20 mouse cellular contexts compared by ENCODE assay signal in the genomic region with DNA sequence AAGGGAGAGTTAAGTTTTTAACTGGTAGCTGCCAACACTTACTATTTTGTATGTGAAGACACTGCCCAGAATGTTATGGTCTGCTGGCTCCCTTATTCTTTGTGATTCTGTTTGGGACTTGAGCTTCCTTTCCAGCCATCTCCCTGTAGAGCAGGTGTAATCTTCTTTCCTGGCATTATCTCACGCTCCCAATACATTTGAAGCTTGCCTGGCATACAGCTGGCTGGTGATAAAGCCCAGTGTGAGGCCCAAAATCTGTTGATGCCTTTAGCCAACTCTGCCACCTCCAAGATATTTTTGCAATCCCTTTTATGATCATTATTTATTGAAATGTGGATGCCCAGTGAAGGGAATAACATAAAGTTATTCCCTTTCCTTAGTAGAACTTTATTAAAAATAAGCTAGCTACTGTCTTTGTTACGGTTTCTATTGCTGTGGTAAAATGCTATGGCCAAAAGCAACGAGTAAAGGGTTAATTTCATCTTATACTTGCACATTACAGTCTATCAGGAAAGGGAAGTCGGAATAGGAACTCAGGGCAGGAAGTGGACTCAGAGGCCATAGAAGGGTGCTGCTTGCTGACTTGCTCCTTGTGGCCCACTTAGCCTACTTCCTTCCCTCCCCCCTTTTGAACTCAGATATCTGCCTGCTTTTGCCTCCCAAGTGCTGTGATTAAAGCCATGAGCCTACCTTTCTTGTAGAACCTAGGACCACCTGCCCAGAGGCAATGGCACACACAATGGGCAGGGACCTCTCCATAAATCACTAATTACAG. TPM values are rescaled to one million over a fixed set of nuclear protein-coding genes. Genes with fewer than 3 reads are reported as not detected.
DNase-seq lines count a peak whose midpoint lies in the region; ATAC-seq and TF ChIP-seq lines count a peak whose summit lies in the region.
"Had no signal": no experiment of that assay in that cellular context is flagged by ENCODE, and none has a peak within 500 bp of the region (broad histone marks: within the 10 kb centered on the region; RNA-seq: fewer than 3 reads in every experiment).

No protein-coding gene starts in this region.

- peak; percentile 99 for TF ChIP-seq EP300 in liver, embryonic 14.5 days (IDR thresholded peaks at IDR 0.05; ENCODE audit: low read depth)

- H3K9me3 ChIP-seq in liver, embryonic 14.5 days (ENCODE audit: control insufficient read depth, low read length), result no peaks in the 10 kb centered on the region
- no peaks in the 10 kb centered on the region for H3K9me3 ChIP-seq in forebrain, embryonic 12.5 days
- H3K9me3 ChIP-seq in midbrain, postnatal 0 days (ENCODE audit: low read length), result no peaks in the 10 kb centered on the region
- H3K9me3 ChIP-seq: G1E; kidney, embryonic 15.5 days; limb, embryonic 12.5 days; midbrain, embryonic 12.5 days had no signal

- H3K9ac ChIP-seq in liver, embryonic 14.5 days (replicated peaks), result peak overlapping the region; percentile 73
- no peak overlapping the region for H3K9ac ChIP-seq in forebrain, embryonic 12.5 days
- no peak overlapping the region for H3K9ac ChIP-seq in midbrain, postnatal 0 days (replicated peaks; ENCODE audit: low read length, poor library complexity, severe bottlenecking)
- H3K9ac ChIP-seq: kidney, embryonic 15.5 days; limb, embryonic 12.5 days; midbrain, embryonic 12.5 days had no signal

- ATAC-seq in erythroblast, adult 5-6 weeks (replicated peaks; ENCODE audit: low FRiP score, poor library complexity, severe bottlenecking), result peak; percentile 70
- peak; percentile 72 for ATAC-seq in liver, embryonic 14.5 days (ENCODE audit: insufficient read depth)
- ATAC-seq in forebrain, embryonic 12.5 days (ENCODE audit: low FRiP score), result no peak
- no peak for ATAC-seq in midbrain, postnatal 0 days (ENCODE audit: low FRiP score)
- ATAC-seq: forebrain, embryonic 14.5 days; inflammation-experienced regulatory T-cells, adult 6 months had no signal

- peak overlapping the region in 1 of 2 experiments; percentile 15; a peak in 2 of 4 replicates for H3K4me3 ChIP-seq in liver, embryonic 14.5 days (ENCODE audit: insufficient read depth in 1 of 2, low read depth in 2 of 2, low read length in 2 of 2)
- no peak overlapping the region for H3K4me3 ChIP-seq in forebrain, embryonic 12.5 days (replicated peaks)
- H3K4me3 ChIP-seq in midbrain, postnatal 0 days (ENCODE audit: low read depth, low read length), result no peak overlapping the region
- H3K4me3 ChIP-seq: gastrocnemius, adult 2 months; kidney, embryonic 15.5 days; limb, embryonic 12.5 days; midbrain, embryonic 12.5 days had no signal

- peaks cover 53 to 59% of the 10 kb centered on the region in 2 experiments for H3K4me1 ChIP-seq in liver, embryonic 14.5 days (replicated peaks; ENCODE audit: control insufficient read depth in 2 of 2, insufficient read depth in 2 of 2, low read length in 1 of 2)
- no peaks in the 10 kb centered on the region for H3K4me1 ChIP-seq in forebrain, embryonic 12.5 days
- H3K4me1 ChIP-seq in midbrain, postnatal 0 days (ENCODE audit: insufficient read depth, low read length), result no peaks in the 10 kb centered on the region
- H3K4me1 ChIP-seq: kidney, embryonic 15.5 days; limb, embryonic 12.5 days; midbrain, embryonic 12.5 days had no signal

- no peak for TF ChIP-seq CTCF in liver, embryonic 14.5 days (IDR thresholded peaks at IDR 0.05; ENCODE audit: low read depth)
- TF ChIP-seq CTCF in midbrain, postnatal 0 days (IDR thresholded peaks at IDR 0.05), result no peak

- peak overlapping the region; percentile 92 for H3K27ac ChIP-seq in liver, embryonic 14.5 days
- no peak overlapping the region for H3K27ac ChIP-seq in forebrain, embryonic 12.5 days
- no peak overlapping the region for H3K27ac ChIP-seq in midbrain, postnatal 0 days (ENCODE audit: low read depth, low read length)
- H3K27ac ChIP-seq: gastrocnemius, adult 2 months; limb, embryonic 12.5 days; midbrain, embryonic 12.5 days had no signal

- H3K4me2 ChIP-seq in liver, embryonic 14.5 days (ENCODE audit: low read depth), result peak overlapping the region; percentile 63
- H3K4me2 ChIP-seq in forebrain, embryonic 12.5 days, result no peak overlapping the region
- H3K4me2 ChIP-seq in midbrain, postnatal 0 days (ENCODE audit: low read depth, low read length, poor library complexity, severe bottlenecking), result no peak overlapping the region
- H3K4me2 ChIP-seq: kidney, embryonic 15.5 days; limb, embryonic 12.5 days; midbrain, embryonic 12.5 days had no signal

- peak; percentile 47 for DNase-seq in spleen, adult 12 weeks (ENCODE audit: low spot score)
- no peak for DNase-seq in spleen, postnatal 14 days (ENCODE audit: low spot score in 2 of 2)
- DNase-seq in liver, embryonic 14.5 days (ENCODE audit: low read depth in 3 of 3, low spot score in 3 of 3), result peak; percentile 85 to 89 (median 87)
- DNase-seq in spleen, postnatal 36 days (ENCODE audit: low spot score in 2 of 2), result peak; percentile 40 to 71
- DNase-seq in left cerebral cortex, postnatal 10 days (ENCODE audit: extremely low spot score in 1 of 2, low spot score in 2 of 2), result no peak
- no peak for DNase-seq in midbrain, postnatal 0 days (ENCODE audit: low spot score)
- DNase-seq: adrenal gland, postnatal 25 days; gastrocnemius, adult 2 months; lung, postnatal 14 days; thymus, postnatal 14 days had no signal

- no peaks in the 10 kb centered on the region for H3K27me3 ChIP-seq in liver, embryonic 14.5 days (ENCODE audit: control insufficient read depth, insufficient read depth, low read length)
- H3K27me3 ChIP-seq in forebrain, embryonic 12.5 days, result no peaks in the 10 kb centered on the region
- no peaks in the 10 kb centered on the region for H3K27me3 ChIP-seq in midbrain, postnatal 0 days (ENCODE audit: insufficient read depth, low read length)
- H3K27me3 ChIP-seq: kidney, embryonic 15.5 days; limb, embryonic 12.5 days; midbrain, embryonic 12.5 days had no signal

- peaks cover 86% of the 10 kb centered on the region for H3K36me3 ChIP-seq in liver, embryonic 14.5 days (replicated peaks; ENCODE audit: control insufficient read depth, insufficient read depth, low read depth)
- peaks cover 91% of the 10 kb centered on the region for H3K36me3 ChIP-seq in forebrain, embryonic 12.5 days (replicated peaks)
- peaks cover 59% of the 10 kb centered on the region for H3K36me3 ChIP-seq in midbrain, postnatal 0 days (ENCODE audit: insufficient read depth, low read length)

- 30% methylated on average over 4 of the region's 4 CpGs for WGBS in liver, embryonic 14.5 days (ENCODE audit: insufficient replicate concordance)
- 90% methylated on average over 4 of the region's 4 CpGs for WGBS in forebrain, embryonic 12.5 days
- WGBS in midbrain, postnatal 0 days, result 84% methylated on average over 4 of the region's 4 CpGs

- intact Hi-C loops in left cerebral cortex, postnatal 10 days (cut with DNase I), result no loop called here

RNA-seq across cellular contexts. Expression of a gene that starts 9.5 kb away (rescaled TPM):
- total RNA-seq in erythroblast, adult 5-6 weeks (2015; ENCODE audit: low replicate concordance), result 268 and 318 TPM in 2 replicates
- 123 and 215 TPM in 2 replicates for total RNA-seq in erythroblast, adult 5-6 weeks (2017; ENCODE audit: low replicate concordance)
- polyA plus RNA-seq in liver, embryonic 14.5 days (2012; rRNA removed), result 459 and 465 TPM in 2 replicates
- 533 and 562 TPM in 2 replicates for polyA plus RNA-seq in liver, embryonic 14.5 days (2014; fragmentation: Nextera tagmentation; extraction: Ambion mirVana)
- polyA plus RNA-seq in forebrain, embryonic 12.5 days (2016; fragmentation: Nextera tagmentation; extraction: Ambion mirVana), result 601 and 611 TPM in 2 replicates
- total RNA-seq in left cerebral cortex, postnatal 10 days (2021), result 1 to 10 TPM; 4.1 to 6.4 TPM
- total RNA-seq in midbrain, postnatal 0 days (2014; rRNA removed), result 14.6 and 38.5 TPM in 2 replicates
- polyA plus RNA-seq in midbrain, postnatal 0 days (2015; fragmentation: Nextera tagmentation; extraction: Ambion mirVana), result 18.1 and 18.4 TPM in 2 replicates
- total RNA-seq: left cerebral cortex, adult 18-20 months had no signal

RNA-seq across cellular contexts. Expression of a gene that starts 14.5 kb away (rescaled TPM):
- 79.2 and 130 TPM in 2 replicates for total RNA-seq in erythroblast, adult 5-6 weeks (2015; ENCODE audit: low replicate concordance)
- total RNA-seq in erythroblast, adult 5-6 weeks (2017; ENCODE audit: low replicate concordance), result 137 and 237 TPM in 2 replicates
- 16.2 and 26.0 TPM in 2 replicates for polyA plus RNA-seq in liver, embryonic 14.5 days (2012; rRNA removed)
- 36.7 and 43.7 TPM in 2 replicates for polyA plus RNA-seq in liver, embryonic 14.5 days (2014; fragmentation: Nextera tagmentation; extraction: Ambion mirVana)
- polyA plus RNA-seq in forebrain, embryonic 12.5 days (2016; fragmentation: Nextera tagmentation; extraction: Ambion mirVana), result 83.6 and 88.3 TPM in 2 replicates
- total RNA-seq in left cerebral cortex, postnatal 10 days (2021), result 10 to 100 TPM; 32.7 to 34.1 TPM
- total RNA-seq in midbrain, postnatal 0 days (2014; rRNA removed), result 18.5 and 24.7 TPM in 2 replicates
- 48.4 and 54.2 TPM in 2 replicates for polyA plus RNA-seq in midbrain, postnatal 0 days (2015; fragmentation: Nextera tagmentation; extraction: Ambion mirVana)

RNA-seq across cellular contexts. Expression of a gene that starts 14.5 kb away (rescaled TPM):
- 16.7 and 19.9 TPM in 2 replicates for total RNA-seq in erythroblast, adult 5-6 weeks (2015; ENCODE audit: low replicate concordance)
- 10.0 and 12.8 TPM in 2 replicates for total RNA-seq in erythroblast, adult 5-6 weeks (2017; ENCODE audit: low replicate concordance)
- polyA plus RNA-seq in liver, embryonic 14.5 days (2012; rRNA removed), result 1.7 and 1.9 TPM in 2 replicates
- 1.6 and 2.1 TPM in 2 replicates for polyA plus RNA-seq in liver, embryonic 14.5 days (2014; fragmentation: Nextera tagmentation; extraction: Ambion mirVana)
- 0.73 and 0.81 TPM in 2 replicates for polyA plus RNA-seq in forebrain, embryonic 12.5 days (2016; fragmentation: Nextera tagmentation; extraction: Ambion mirVana)
- total RNA-seq in left cerebral cortex, postnatal 10 days (2021), result 1 to 10 TPM in 1 of 2 experiments, under 1 TPM in 1; 0.94 to 1.1 TPM
- 0.16 and 1.3 TPM in 2 replicates for total RNA-seq in midbrain, postnatal 0 days (2014; rRNA removed)
- polyA plus RNA-seq in midbrain, postnatal 0 days (2015; fragmentation: Nextera tagmentation; extraction: Ambion mirVana), result 0.60 and 0.97 TPM in 2 replicates
- total RNA-seq: gastrocnemius, adult 2 months had no signal
- polyA plus RNA-seq: inflammation-experienced regulatory T-cells, adult 6 months had no signal

RNA-seq across cellular contexts. Expression of a gene that starts 19.5 kb away (rescaled TPM):
- not detected in 2 replicates for total RNA-seq in erythroblast, adult 5-6 weeks (2015; ENCODE audit: low replicate concordance)
- not detected in 2 replicates for total RNA-seq in erythroblast, adult 5-6 weeks (2017; ENCODE audit: low replicate concordance)
- 0.15 and 0.32 TPM in 2 replicates for polyA plus RNA-seq in liver, embryonic 14.5 days (2012; rRNA removed)
- 0.44 TPM in 1 of 2 replicates, not detected in the other for polyA plus RNA-seq in liver, embryonic 14.5 days (2014; fragmentation: Nextera tagmentation; extraction: Ambion mirVana)
- 1.3 TPM in 1 of 2 replicates, not detected in the other for polyA plus RNA-seq in forebrain, embryonic 12.5 days (2016; fragmentation: Nextera tagmentation; extraction: Ambion mirVana)
- total RNA-seq in left cerebral cortex, postnatal 10 days (2021), result not detected
- not detected in 2 replicates for total RNA-seq in midbrain, postnatal 0 days (2014; rRNA removed)
- polyA plus RNA-seq in midbrain, postnatal 0 days (2015; fragmentation: Nextera tagmentation; extraction: Ambion mirVana), result 0.31 and 0.62 TPM in 2 replicates
- total RNA-seq: adrenal gland, postnatal 25 days; common myeloid progenitor, adult 5-6 weeks; G1E had no signal
- polyA plus RNA-seq: forebrain, embryonic 14.5 days; G1E; inflammation-experienced regulatory T-cells, adult 6 months had no signal

RNA-seq across cellular contexts. Expression of a gene that starts 25.4 kb away (rescaled TPM):
- 2.1 and 2.9 TPM in 2 replicates for total RNA-seq in erythroblast, adult 5-6 weeks (2015; ENCODE audit: low replicate concordance)
- total RNA-seq in erythroblast, adult 5-6 weeks (2017; ENCODE audit: low replicate concordance), result 0.43 and 0.98 TPM in 2 replicates
- 2.3 TPM in 2 replicates for polyA plus RNA-seq in liver, embryonic 14.5 days (2012; rRNA removed)
- polyA plus RNA-seq in liver, embryonic 14.5 days (2014; fragmentation: Nextera tagmentation; extraction: Ambion mirVana), result 2.9 and 4.4 TPM in 2 replicates
- polyA plus RNA-seq in forebrain, embryonic 12.5 days (2016; fragmentation: Nextera tagmentation; extraction: Ambion mirVana), result 11.5 and 13.0 TPM in 2 replicates
- 10 to 100 TPM; 48.1 to 49.2 TPM for total RNA-seq in left cerebral cortex, postnatal 10 days (2021)
- 80.8 and 100 TPM in 2 replicates for total RNA-seq in midbrain, postnatal 0 days (2014; rRNA removed)
- 50.8 and 54.1 TPM in 2 replicates for polyA plus RNA-seq in midbrain, postnatal 0 days (2015; fragmentation: Nextera tagmentation; extraction: Ambion mirVana)

Comparison
In these comparisons a context has a peak if more than half of its experiments do, and no peak if none do; other contexts are left out.
1. DNase-seq: peak in spleen, adult 12 weeks (single experiment), liver, embryonic 14.5 days (3 of 3) and spleen, postnatal 36 days (2 of 2); none in spleen, postnatal 14 days (0 of 2), left cerebral cortex, postnatal 10 days (0 of 2) and midbrain, postnatal 0 days (single experiment).
2. ATAC-seq: peak in erythroblast, adult 5-6 weeks (single experiment) and liver, embryonic 14.5 days (single experiment); none in forebrain, embryonic 12.5 days (single experiment) and midbrain, postnatal 0 days (single experiment).